Comparison of ENCODE assay signal across 8 mouse cellular contexts in genomic region chr14:61681708-61682701, GRCm38 (mm10).
DNase-seq lines count a peak whose midpoint lies in the region; ATAC-seq lines count a peak whose summit lies in the region.

No protein-coding gene starts in this region.

- peak overlapping the region; percentile 78 for H3K4me3 ChIP-seq in hindbrain, embryonic 12.5 days

- peak; percentile 82 for ATAC-seq in hindbrain, embryonic 12.5 days (ENCODE audit: low FRiP score)

- no peaks in the 10 kb centered on the region for H3K9me3 ChIP-seq in hindbrain, embryonic 12.5 days (replicated peaks)

- peak overlapping the region; percentile 93 for H3K4me2 ChIP-seq in hindbrain, embryonic 12.5 days (replicated peaks)

- peak; percentile 95 for DNase-seq in NIH3T3 (ENCODE audit: low read depth)
- DNase-seq in cerebellum, adult 9-11 months = peak; percentile 88
- peak; percentile 82 to 84 for DNase-seq in frontal cortex, postnatal 10 days (ENCODE audit: low spot score in 2 of 2)
- DNase-seq in layer of hippocampus, postnatal 25 days (ENCODE audit: extremely low spot score in 1 of 2, low spot score in 1 of 2) = peak; percentile 79 to 87
- peak; percentile 97 for DNase-seq in lung, postnatal 14 days
- DNase-seq in retina, embryonic 14.5 days (ENCODE audit: low spot score) = peak; percentile 91
- DNase-seq in thymus, postnatal 36 days = peak; percentile 93 to 94

- peak overlapping the region; percentile 94 for H3K27ac ChIP-seq in hindbrain, embryonic 12.5 days

- WGBS in hindbrain, embryonic 12.5 days = under 1% methylated on average over 73 of the region's 90 CpGs

- peak overlapping the region; percentile 84 for H3K9ac ChIP-seq in hindbrain, embryonic 12.5 days

- peaks cover 41% of the 10 kb centered on the region for H3K27me3 ChIP-seq in hindbrain, embryonic 12.5 days

- H3K4me1 ChIP-seq in hindbrain, embryonic 12.5 days = peaks cover 20% of the 10 kb centered on the region

- no peaks in the 10 kb centered on the region for H3K36me3 ChIP-seq in hindbrain, embryonic 12.5 days

Comparison
In these comparisons a context has a peak if more than half of its experiments do, and no peak if none do; other contexts are left out.
1. Peak in every context shown above with its lines: DNase-seq, ATAC-seq, H3K4me3 ChIP-seq and H3K27ac ChIP-seq.